Mouse (Mus musculus) CH12.LX (cell line): ENCODE measurements around the gene Slc26a10. TPM values are rescaled to one million over a fixed set of nuclear protein-coding genes. Genes with fewer than 3 reads are reported as not detected.

ENCODE experiments used
- DNase-seq: peaks from one replicate; pipeline ENCODE4 v3.0.0-alpha.2; 2013; ENCODE audit errors: extremely low read depth
- H3K27ac ChIP-seq: 2 replicates; pipeline ENCODE4 v1.5.1; 2012; ENCODE audit warnings: low read depth, mild to moderate bottlenecking, control low read depth, moderate library complexity; ENCODE audit not compliant: insufficient read depth
- H3K27me3 ChIP-seq: replicated peaks from 2 replicates; pipeline ENCODE3; 2012; ENCODE audit warnings: inconsistent platforms
- H3K36me3 ChIP-seq, 2 experiments: replicated peaks in 1 of 2; 2 replicates each; pipeline versions ENCODE3 to v1.6.1; 2012; ENCODE audit warnings: inconsistent platforms in 1 of 2, low read length in 1 of 2, mild to moderate bottlenecking in 1 of 2, mixed read lengths in 1 of 2, moderate library complexity in 1 of 2; ENCODE audit not compliant: control insufficient read depth in 1 of 2, insufficient read depth in 1 of 2
- H3K4me1 ChIP-seq, 2 experiments: 2 replicates each; pipeline ENCODE4 v1.6.1; 2012; ENCODE audit warnings: inconsistent platforms in 1 of 2, moderate library complexity in 1 of 2; ENCODE audit not compliant: insufficient read depth in 2 of 2, control insufficient read depth in 1 of 2
- H3K4me2 ChIP-seq: 2 replicates; pipeline ENCODE4 v1.6.1; 2012; ENCODE audit warnings: low read depth, mild to moderate bottlenecking, control low read depth; ENCODE audit not compliant: poor library complexity, insufficient read depth, severe bottlenecking
- H3K4me3 ChIP-seq, 3 experiments: fragments of 150-350 bp in 1 of 3; sonication (generic) in 1 of 3; replicated peaks in 1 of 3; 2 replicates each; pipeline versions ENCODE3 to v1.5.1; 2011 to 2012; ENCODE audit warnings: low read depth in 2 of 3, low read length in 2 of 3, mild to moderate bottlenecking in 2 of 3, moderate library complexity in 2 of 3, control low read depth in 1 of 3, improper control_type of control experiment in 1 of 3, inconsistent platforms in 1 of 3, mixed read lengths in 1 of 3; ENCODE audit not compliant: poor library complexity in 1 of 3
- H3K79me2 ChIP-seq: replicated peaks from 2 replicates; pipeline ENCODE4 v1.6.1; 2012; ENCODE audit warnings: mild to moderate bottlenecking, moderate library complexity; ENCODE audit not compliant: control insufficient read depth, poor library complexity, insufficient read depth, severe bottlenecking; ENCODE audit errors: extremely low read depth
- H3K9ac ChIP-seq: 2 replicates; pipeline ENCODE4 v1.6.1; 2012; ENCODE audit warnings: low read depth, mild to moderate bottlenecking, control low read depth, moderate library complexity; ENCODE audit not compliant: insufficient read depth
- H3K9me3 ChIP-seq: replicated peaks from 2 replicates; pipeline ENCODE3; 2012; ENCODE audit warnings: low read length, inconsistent platforms, mixed read lengths
- BHLHE40 ChIP-seq: IDR thresholded peaks from 2 replicates; pipeline ENCODE4 v1.6.1; 2011; ENCODE audit warnings: mild to moderate bottlenecking, low read depth, low read length, improper control_type of control experiment
- CHD1 ChIP-seq: IDR thresholded peaks from 2 replicates; pipeline ENCODE4 v1.6.1; 2012; ENCODE audit warnings: low read depth, low read length, improper control_type of control experiment, inconsistent platforms
- CHD2 ChIP-seq: IDR thresholded peaks from 2 replicates; pipeline ENCODE4 v1.6.1; 2011; ENCODE audit warnings: low read length, improper control_type of control experiment
- ELF1 ChIP-seq: IDR thresholded peaks from 2 replicates; pipeline ENCODE4 v1.6.1; 2014; ENCODE audit warnings: low read depth, mild to moderate bottlenecking, inconsistent platforms, low read length, improper control_type of control experiment
- HCFC1 ChIP-seq: IDR thresholded peaks from 2 replicates; pipeline ENCODE4 v1.6.1; 2012; ENCODE audit warnings: low read depth, mild to moderate bottlenecking, inconsistent platforms, low read length, improper control_type of control experiment
- MAZ ChIP-seq: IDR thresholded peaks from 2 replicates; pipeline ENCODE4 v1.6.1; 2012; ENCODE audit warnings: low read depth, mild to moderate bottlenecking, inconsistent platforms, low read length, improper control_type of control experiment, moderate library complexity
- MEF2A ChIP-seq: IDR thresholded peaks from 2 replicates; pipeline ENCODE4 v1.6.1; 2014; ENCODE audit warnings: low read depth, mild to moderate bottlenecking, inconsistent platforms, low read length, improper control_type of control experiment, borderline replicate concordance
- NELFE ChIP-seq: IDR thresholded peaks from 2 replicates; pipeline ENCODE4 v1.6.1; 2011; ENCODE audit warnings: low read depth, low read length, improper control_type of control experiment
- POLR2AphosphoS2 ChIP-seq: IDR thresholded peaks from 2 replicates; pipeline ENCODE4 v1.6.1; 2011; ENCODE audit warnings: low read depth, low read length, improper control_type of control experiment
- RAD21 ChIP-seq: IDR thresholded peaks from 2 replicates; pipeline ENCODE4 v1.6.1; 2011; ENCODE audit warnings: low read depth, mild to moderate bottlenecking, low read length, improper control_type of control experiment, moderate library complexity
- RCOR1 ChIP-seq: conservative IDR thresholded peaks from 2 replicates; pipeline ENCODE4 v1.6.1; 2012; ENCODE audit warnings: low read depth, mild to moderate bottlenecking, inconsistent platforms, low read length, improper control_type of control experiment
- SIN3A ChIP-seq: IDR thresholded peaks from 2 replicates; pipeline ENCODE4 v1.6.1; 2012; ENCODE audit warnings: low read length, improper control_type of control experiment, inconsistent platforms
- TCF12 ChIP-seq: IDR thresholded peaks from 2 replicates; pipeline ENCODE4 v1.6.1; 2014; ENCODE audit warnings: low read depth, mild to moderate bottlenecking, inconsistent platforms, low read length, improper control_type of control experiment
- USF1 ChIP-seq: IDR thresholded peaks from 2 replicates; pipeline ENCODE4 v1.6.1; 2014; ENCODE audit warnings: low read depth, mild to moderate bottlenecking, inconsistent platforms, low read length, improper control_type of control experiment
- ZKSCAN1 ChIP-seq: IDR thresholded peaks from 2 replicates; pipeline ENCODE4 v1.6.1; 2012; ENCODE audit warnings: low read depth, inconsistent platforms, low read length, improper control_type of control experiment, borderline replicate concordance
- dilution Hi-C: fragments of 300-500 bp; cut with MboI; formaldehyde crosslinking; loops from 2 replicates; pipeline ENCODE4 v1.14.3; 2020; ENCODE audit warnings: low sequenced_read_pairs; ENCODE audit not compliant: extremely low pct_unique_long_range_greater_than_20kb, extremely low pct_ligation_motif_present
- in situ Hi-C: fragments of 300-500 bp; cut with MboI; formaldehyde crosslinking; loops from 3 replicates; pipeline ENCODE4 v1.14.3; 2019; ENCODE audit warnings: low sequenced_read_pairs, low pct_ligation_motif_present, low pct_unique_long_range_greater_than_20kb, mixed read lengths
- polyA plus RNA-seq: library from polyadenylated mRNA; unstranded; fragments of >175 nt; gene quantifications from 2 replicates; pipeline ENCODE4 v1.2.1, GENCODE M21; 2012; ENCODE audit warnings: low read depth; ENCODE audit not compliant: insufficient read length
- total RNA-seq, 2 experiments: library from RNA; depleted of rRNA; stranded (reverse); fragments of 300-350 nt in 1 of 2; fragments of >200 nt in 1 of 2; gene quantifications; 2 replicates each; pipeline ENCODE4 v1.2.3; 2012 to 2014

Gene Slc26a10
- total and polyA plus RNA-seq, 3 experiments = 0.05 to 1.7 (median 0.16) TPM

DNA sequence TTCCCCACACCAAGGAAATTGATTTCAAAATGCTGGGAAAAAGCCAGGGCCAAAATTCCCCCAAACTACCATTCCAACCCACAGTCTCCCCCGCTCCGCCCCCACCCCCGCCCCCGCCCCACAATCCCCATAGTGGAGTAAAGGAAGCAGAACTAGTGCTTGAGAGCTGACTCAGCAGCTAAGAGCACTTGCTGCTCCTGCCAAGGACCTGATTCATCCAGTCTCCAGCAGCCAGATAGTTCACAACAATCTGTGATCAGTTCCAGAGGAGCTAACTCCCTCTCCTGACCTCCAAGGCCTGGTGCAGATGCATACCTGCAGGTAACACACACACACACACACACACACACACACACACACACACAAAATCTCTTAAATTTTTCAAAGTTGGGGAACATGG, 51.0 kb downstream of the Slc26a10 start:
- Histone ChIP-seq H3K9ac (no peak overlapping the region), H3K27me3 (no peaks in the 10 kb centered on the region), H3K4me3 (no peak overlapping the region), H3K36me3 (no peaks in the 10 kb centered on the region), H3K79me2 (no peaks in the 10 kb centered on the region), H3K27ac (no peak overlapping the region), H3K9me3 (no peaks in the 10 kb centered on the region), H3K4me1 (peaks cover 10 to 27% of the 10 kb centered on the region in 2 experiments; a peak in 3 of 4 replicates), H3K4me2 (no peak overlapping the region)
- in situ Hi-C loops = loop anchor here (5.0 kb wide), 1 partner anchor 38 kb away; the partner anchor contains the start of gene B4galnt1
- no peak for TF ChIP-seq USF1
- no peak for TF ChIP-seq RAD21
- TF ChIP-seq BHLHE40 = no peak
- TF ChIP-seq ELF1 = no peak
- TF ChIP-seq POLR2AphosphoS2 = no peak
- TF ChIP-seq TCF12 = no peak
- no peak for TF ChIP-seq RCOR1
- no peak for TF ChIP-seq SIN3A
- no peak for TF ChIP-seq ZKSCAN1
- no peak for TF ChIP-seq CHD2
- no peak for TF ChIP-seq MEF2A
- dilution Hi-C loops = no loop called here
- no peak for DNase-seq

- no peak for DNase-seq
- dilution Hi-C loops (no loop called here), in situ Hi-C loops (loop anchor here (5.0 kb wide), 1 partner anchor 40 kb away; the partner anchor contains the start of gene B4galnt1)
- Histone ChIP-seq H3K9me3 (no peaks in the 10 kb centered on the region), H3K4me1 (peaks cover 11 to 33% of the 10 kb centered on the region in 2 experiments), H3K9ac (no peak overlapping the region), H3K4me2 (no peak overlapping the region), H3K27me3 (no peaks in the 10 kb centered on the region), H3K79me2 (no peaks in the 10 kb centered on the region), H3K36me3 (no peaks in the 10 kb centered on the region), H3K4me3 (no peak overlapping the region), H3K27ac (no peak overlapping the region)
- TF ChIP-seq RAD21 = no peak
- no peak for TF ChIP-seq HCFC1
- TF ChIP-seq MAZ = no peak
- no peak for TF ChIP-seq CHD1
- no peak for TF ChIP-seq NELFE
- TF ChIP-seq, all 38 proteins: peak for 0
Measured at GRCm38 (mm10) chr10:127127711-127128279, 52.6 kb downstream of the Slc26a10 start.
